Mouse (Mus musculus) limb, embryonic 11.5 days (tissue): ENCODE measurements at regions not wholly inside any gene's neighbourhood (a gene's known extent, or its start where the extent isn't known, plus 50 kb on each side); places are given as distances from the start of the nearest gene placed in this dataset.

Experiments
- ATAC-seq: fragments of 200-750 bp; cut with Nextera tagmentation; 2 replicates; pipeline ENCODE4 v1.8.0; 2017; ENCODE audit warnings: low read depth; ENCODE audit not compliant: insufficient number of reproducible peaks, low FRiP score, low TSS enrichment
- DNase-seq: peaks from one replicate; pipeline ENCODE4 v3.0.0-alpha.2; 2015; ENCODE audit warnings: low spot score
- H3K27ac ChIP-seq: fragments of 300-500 bp; sonication (generic); replicated peaks from 2 replicates; pipeline ENCODE4 v1.5.1; 2014; ENCODE audit warnings: low read depth, mild to moderate bottlenecking, low read length
- H3K27me3 ChIP-seq: fragments of 300-500 bp; sonication (generic); 2 replicates; pipeline ENCODE4 v1.6.1; 2014; ENCODE audit warnings: mild to moderate bottlenecking, low read length, mixed read lengths; ENCODE audit not compliant: control insufficient read depth, insufficient read depth
- H3K36me3 ChIP-seq: fragments of 300-500 bp; sonication (generic); 2 replicates; pipeline ENCODE4 v1.6.1; 2014; ENCODE audit warnings: mild to moderate bottlenecking, low read length, moderate library complexity, mixed read lengths; ENCODE audit not compliant: control insufficient read depth, insufficient read depth
- H3K4me1 ChIP-seq: fragments of 300-500 bp; sonication (generic); 2 replicates; pipeline ENCODE4 v1.6.1; 2014; ENCODE audit warnings: low read length, mixed read lengths; ENCODE audit not compliant: control insufficient read depth, insufficient read depth
- H3K4me2 ChIP-seq: fragments of 300-500 bp; sonication (generic); 2 replicates; pipeline ENCODE4 v1.6.1; 2014; ENCODE audit warnings: low read depth, mild to moderate bottlenecking, moderate library complexity; ENCODE audit not compliant: severe bottlenecking
- H3K4me3 ChIP-seq: fragments of 300-500 bp; sonication (generic); 2 replicates; pipeline ENCODE4 v1.5.1; 2014; ENCODE audit warnings: low read depth, low read length
- H3K9ac ChIP-seq: fragments of 300-500 bp; sonication (generic); 2 replicates; pipeline ENCODE4 v1.6.1; 2014; ENCODE audit warnings: mild to moderate bottlenecking, low read length
- H3K9me3 ChIP-seq: fragments of 300-500 bp; sonication (generic); 2 replicates; pipeline ENCODE4 v1.6.1; 2016; ENCODE audit warnings: low read length; ENCODE audit not compliant: control insufficient read depth
- WGBS: fragments of 180-500 bp; shearing (Covaris S2); extraction: QIAGEN DNeasy Blood & Tissue Kit; methylation state at CpG from one replicate; pipeline ENCODE4 v1.1.7; 2014; 5-methylcytosine and 5-hydroxymethylcytosine counted together

- H3K4me3 ChIP-seq, result no peak overlapping the region
- no peak for ATAC-seq
- no peaks in the 10 kb centered on the region for H3K4me1 ChIP-seq
- H3K9ac ChIP-seq, result no peak overlapping the region
- H3K9me3 ChIP-seq, result no peaks in the 10 kb centered on the region
- no peak overlapping the region for H3K4me2 ChIP-seq
- no peak overlapping the region for H3K27ac ChIP-seq
- WGBS, result 80% methylated on average over 5 of the region's 5 CpGs
- H3K27me3 ChIP-seq, result no peaks in the 10 kb centered on the region
- no peaks in the 10 kb centered on the region for H3K36me3 ChIP-seq
- no peak for DNase-seq
These were observed 125.2 kb upstream of the Tnfaip3 start for GRCm38 (mm10) chr10:19140628-19141027.

- no peak for ATAC-seq
- no peak for DNase-seq
- no peaks in the 10 kb centered on the region for H3K36me3 ChIP-seq
- H3K27me3 ChIP-seq, result no peaks in the 10 kb centered on the region
- no peak overlapping the region for H3K27ac ChIP-seq
- 88% methylated on average over 2 of the region's 2 CpGs for WGBS
- no peak overlapping the region for H3K4me2 ChIP-seq
- H3K9me3 ChIP-seq, result no peaks in the 10 kb centered on the region
- H3K9ac ChIP-seq, result no peak overlapping the region
- H3K4me3 ChIP-seq, result no peak overlapping the region
- H3K4me1 ChIP-seq, result no peaks in the 10 kb centered on the region
These were observed 123.8 kb upstream of the Tnfaip3 start for GRCm38 (mm10) chr10:19139234-19139633.

- Histone ChIP-seq H3K4me1 (no peaks in the 10 kb centered on the region), H3K4me2 (no peak overlapping the region), H3K36me3 (no peaks in the 10 kb centered on the region), H3K9me3 (no peaks in the 10 kb centered on the region), H3K4me3 (no peak overlapping the region), H3K9ac (no peak overlapping the region), H3K27me3 (no peaks in the 10 kb centered on the region), H3K27ac (no peak overlapping the region)
- ATAC-seq (no peak), DNase-seq (no peak)
- WGBS, result 88% methylated on average over 1 of the region's 1 CpGs
These were observed 122.8 kb upstream of the Tnfaip3 start for GRCm38 (mm10) chr10:19138258-19138657.

GRCm38 (mm10) chr10:19127581-19128291 is 112.3 kb upstream of the Tnfaip3 start:
- Histone ChIP-seq H3K27ac (no peak overlapping the region), H3K27me3 (no peaks in the 10 kb centered on the region), H3K4me1 (no peaks in the 10 kb centered on the region), H3K4me3 (no peak overlapping the region), H3K4me2 (no peak overlapping the region), H3K9me3 (no peaks in the 10 kb centered on the region), H3K9ac (no peak overlapping the region), H3K36me3 (no peaks in the 10 kb centered on the region)
- ATAC-seq (no peak), DNase-seq (no peak)
- 63% methylated on average over 4 of the region's 4 CpGs for WGBS

GRCm38 (mm10) chr10:19126922-19127321 is 111.5 kb upstream of the Tnfaip3 start:
- Histone ChIP-seq H3K27me3 (no peaks in the 10 kb centered on the region), H3K4me1 (no peaks in the 10 kb centered on the region), H3K4me3 (no peak overlapping the region), H3K27ac (no peak overlapping the region), H3K9me3 (no peaks in the 10 kb centered on the region), H3K36me3 (no peaks in the 10 kb centered on the region), H3K4me2 (no peak overlapping the region), H3K9ac (no peak overlapping the region)
- WGBS, result 52% methylated on average over 2 of the region's 2 CpGs
- no peak for DNase-seq
- ATAC-seq, result no peak

- 84% methylated on average over 4 of the region's 4 CpGs for WGBS
- Histone ChIP-seq H3K4me3 (no peak overlapping the region), H3K9ac (no peak overlapping the region), H3K9me3 (no peaks in the 10 kb centered on the region), H3K4me2 (no peak overlapping the region), H3K4me1 (no peaks in the 10 kb centered on the region), H3K27me3 (no peaks in the 10 kb centered on the region), H3K36me3 (no peaks in the 10 kb centered on the region), H3K27ac (no peak overlapping the region)
- DNase-seq (no peak), ATAC-seq (no peak)
These were observed 111.0 kb upstream of the Tnfaip3 start for GRCm38 (mm10) chr10:19126438-19126837.

GRCm38 (mm10) chr10:19123691-19124090 is 108.2 kb upstream of the Tnfaip3 start:
- Histone ChIP-seq H3K4me3 (no peak overlapping the region), H3K27ac (no peak overlapping the region), H3K27me3 (no peaks in the 10 kb centered on the region), H3K9me3 (no peaks in the 10 kb centered on the region), H3K9ac (no peak overlapping the region), H3K4me2 (no peak overlapping the region), H3K36me3 (no peaks in the 10 kb centered on the region), H3K4me1 (no peaks in the 10 kb centered on the region)
- no peak for DNase-seq
- ATAC-seq, result no peak
- WGBS, result 79% methylated on average over 7 of the region's 7 CpGs

GRCm38 (mm10) chr10:19122221-19122620 is 106.8 kb upstream of the Tnfaip3 start:
- Histone ChIP-seq H3K4me3 (no peak overlapping the region), H3K4me1 (0 out of 2 replicates have a peak, but pooled peaks cover 1% of the 10 kb centered on the region), H3K4me2 (no peak overlapping the region), H3K9ac (no peak overlapping the region), H3K27ac (no peak overlapping the region), H3K9me3 (no peaks in the 10 kb centered on the region), H3K36me3 (no peaks in the 10 kb centered on the region), H3K27me3 (no peaks in the 10 kb centered on the region)
- no peak for ATAC-seq
- 67% methylated on average over 6 of the region's 6 CpGs for WGBS
- DNase-seq, result peak; percentile 13
